Mouse (Mus musculus) midbrain, embryonic 12.5 days (tissue): ENCODE data around the gene Poldip3. TPM values are rescaled to one million over a fixed set of nuclear protein-coding genes. Genes with fewer than 3 reads are reported as not detected.

Experiments used
- ATAC-seq: fragments of 200-750 bp; cut with Nextera tagmentation; 2 replicates; pipeline ENCODE4 v1.8.0; 2017; ENCODE audit warnings: low read depth, moderate TSS enrichment, moderate library complexity; ENCODE audit not compliant: low FRiP score
- H3K27ac ChIP-seq: fragments of 300-500 bp; sonication (generic); replicated peaks from 2 replicates; pipeline ENCODE4 v1.5.1; 2016; ENCODE audit warnings: mild to moderate bottlenecking
- H3K27me3 ChIP-seq: fragments of 300-500 bp; sonication (generic); 2 replicates; pipeline ENCODE4 v1.6.1; 2016; ENCODE audit warnings: mild to moderate bottlenecking
- H3K36me3 ChIP-seq: fragments of 300-500 bp; sonication (generic); 2 replicates; pipeline ENCODE4 v1.6.1; 2016
- H3K4me1 ChIP-seq: fragments of 300-500 bp; sonication (generic); 2 replicates; pipeline ENCODE4 v1.6.1; 2016
- H3K4me2 ChIP-seq: fragments of 300-500 bp; sonication (generic); replicated peaks from 2 replicates; pipeline ENCODE4 v1.6.1; 2016; ENCODE audit warnings: mild to moderate bottlenecking, moderate library complexity
- H3K4me3 ChIP-seq: fragments of 300-500 bp; sonication (generic); 2 replicates; pipeline ENCODE4 v1.5.1; 2016; ENCODE audit warnings: mild to moderate bottlenecking
- H3K9ac ChIP-seq: fragments of 300-500 bp; sonication (generic); replicated peaks from 2 replicates; pipeline ENCODE4 v1.6.1; 2016; ENCODE audit warnings: mild to moderate bottlenecking, moderate library complexity
- H3K9me3 ChIP-seq: fragments of 300-500 bp; sonication (generic); 2 replicates; pipeline ENCODE4 v1.6.1; 2016; ENCODE audit warnings: mild to moderate bottlenecking
- WGBS: fragments of 180-500 bp; shearing (Covaris S2); methylation state at CpG from one replicate; pipeline ENCODE4 v1.1.7; 2016; 5-methylcytosine and 5-hydroxymethylcytosine counted together
- polyA plus RNA-seq: library from polyadenylated mRNA; unstranded; fragments of >200 nt; fragmentation: Nextera tagmentation; extraction: Ambion mirVana; gene quantifications from 2 replicates; pipeline ENCODE4 v1.2.1, GENCODE M21; 2016

Poldip3 gene
- polyA plus RNA-seq, 1 experiment from 2014 or later, result 183 TPM

GRCm38 (mm10) chr15:83161062-83161748 lies 12.0 kb upstream of the Poldip3 start:
- H3K4me2 ChIP-seq, result no peak overlapping the region
- no peak for ATAC-seq
- no peak overlapping the region for H3K27ac ChIP-seq
- peaks cover 11% of the 10 kb centered on the region; the same call in 1 of the 2 replicates for H3K4me1 ChIP-seq
- H3K4me3 ChIP-seq, result no peak overlapping the region
- peaks cover 74% of the 10 kb centered on the region for H3K36me3 ChIP-seq
- H3K27me3 ChIP-seq, result no peaks in the 10 kb centered on the region
- WGBS, result 24% methylated on average over 9 of the region's 10 CpGs
- H3K9ac ChIP-seq, result no peak overlapping the region
- no peaks in the 10 kb centered on the region for H3K9me3 ChIP-seq

- H3K9ac ChIP-seq, result no peak overlapping the region
- no peaks in the 10 kb centered on the region for H3K9me3 ChIP-seq
- H3K27me3 ChIP-seq, result no peaks in the 10 kb centered on the region
- no peak overlapping the region for H3K27ac ChIP-seq
- H3K4me3 ChIP-seq, result no peak overlapping the region
- peaks cover 77% of the 10 kb centered on the region for H3K36me3 ChIP-seq
- H3K4me2 ChIP-seq, result no peak overlapping the region
- peaks cover 11% of the 10 kb centered on the region; the same call in 1 of the 2 replicates for H3K4me1 ChIP-seq
- WGBS, result 85% methylated on average over 4 of the region's 4 CpGs
- ATAC-seq, result no peak
Observed at GRCm38 (mm10) chr15:83160561-83160960, 11.4 kb upstream of the Poldip3 start.

DNA sequence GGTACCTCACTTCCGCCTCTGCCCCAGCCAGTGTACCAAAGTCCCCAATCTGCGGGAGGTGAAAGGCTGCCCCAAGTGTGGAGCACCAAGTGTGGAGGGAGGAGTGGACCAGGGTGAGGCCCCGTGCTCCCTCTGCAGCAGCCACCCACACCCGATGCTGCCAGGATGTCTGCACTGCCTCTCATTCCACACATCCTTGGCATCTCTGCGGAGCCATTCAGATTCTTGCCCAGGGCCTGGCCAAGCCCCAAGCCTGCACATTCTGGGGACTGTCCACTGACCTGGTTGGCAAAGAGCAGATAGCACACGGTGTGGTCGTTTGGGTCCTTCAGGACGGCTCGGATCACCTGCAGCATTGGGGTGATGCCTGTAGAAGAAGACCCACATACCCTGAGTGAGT lies 10.6 kb upstream of the Poldip3 start:
- Histone ChIP-seq H3K4me2 (no peak overlapping the region), H3K4me3 (no peak overlapping the region), H3K9ac (no peak overlapping the region), H3K27me3 (no peaks in the 10 kb centered on the region), H3K9me3 (no peaks in the 10 kb centered on the region), H3K4me1 (peaks cover 11% of the 10 kb centered on the region; the same call in 1 of the 2 replicates), H3K27ac (no peak overlapping the region), H3K36me3 (peaks cover 73% of the 10 kb centered on the region)
- ATAC-seq, result no peak
- WGBS, result 92% methylated on average over 9 of the region's 9 CpGs

DNA sequence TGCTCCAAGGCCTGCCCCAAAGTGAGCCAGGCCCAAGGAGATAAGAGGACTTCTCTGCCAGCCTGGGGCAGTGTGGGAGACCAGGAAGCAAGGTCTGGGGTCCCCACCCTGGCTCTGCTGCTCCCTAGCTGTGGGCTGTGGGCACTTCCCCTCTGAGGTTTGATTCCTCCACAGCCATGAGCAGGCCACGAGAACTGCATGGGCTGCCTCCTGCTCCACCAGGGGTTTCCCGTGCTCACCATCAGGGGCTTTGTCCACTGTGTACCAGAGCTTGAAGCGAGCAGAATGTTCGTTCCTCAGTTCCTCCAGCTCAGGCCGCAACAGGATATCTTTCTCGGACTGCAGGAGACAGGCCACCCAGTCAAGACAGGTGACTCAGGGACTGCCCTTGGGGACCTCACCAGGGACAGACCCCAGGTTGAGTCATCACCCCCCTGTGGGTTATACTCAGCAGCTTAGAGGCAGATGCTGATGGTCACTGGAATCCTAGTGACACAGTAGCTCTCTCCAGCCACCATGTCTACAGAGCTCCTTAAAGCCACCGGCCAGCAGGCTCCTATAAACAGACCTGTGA lies 9.5 kb upstream of the Poldip3 start:
- no peak overlapping the region for H3K9ac ChIP-seq
- no peaks in the 10 kb centered on the region for H3K9me3 ChIP-seq
- peaks cover 11% of the 10 kb centered on the region; the same call in 1 of the 2 replicates for H3K4me1 ChIP-seq
- no peak overlapping the region for H3K4me2 ChIP-seq
- 93% methylated on average over 7 of the region's 7 CpGs for WGBS
- H3K36me3 ChIP-seq, result peaks cover 81% of the 10 kb centered on the region
- H3K4me3 ChIP-seq, result no peak overlapping the region
- no peak overlapping the region for H3K27ac ChIP-seq
- no peak for ATAC-seq
- no peaks in the 10 kb centered on the region for H3K27me3 ChIP-seq

DNA sequence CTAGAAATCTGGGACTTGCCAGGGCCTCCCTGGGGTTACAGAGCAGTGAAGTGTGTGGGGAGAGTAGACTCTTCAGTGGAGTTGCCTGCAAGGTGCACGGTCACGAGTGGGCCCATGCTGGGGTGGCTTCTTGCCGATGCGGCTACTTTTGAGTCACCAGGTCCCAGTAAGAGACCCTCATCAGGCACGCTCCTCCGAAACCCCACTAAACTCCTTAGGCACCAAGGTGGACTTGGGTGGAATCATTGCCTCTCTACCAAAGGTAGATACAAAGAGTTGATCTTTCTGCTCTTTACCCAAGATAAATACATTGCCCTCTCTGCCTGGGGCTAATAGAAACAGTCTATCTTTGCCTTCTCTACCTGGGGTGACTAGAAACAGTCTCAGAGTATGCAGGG lies 8.5 kb upstream of the Poldip3 start:
- peaks cover 79% of the 10 kb centered on the region for H3K36me3 ChIP-seq
- H3K9ac ChIP-seq, result no peak overlapping the region
- WGBS, result 95% methylated on average over 6 of the region's 6 CpGs
- no peak overlapping the region for H3K4me3 ChIP-seq
- ATAC-seq, result no peak
- H3K27ac ChIP-seq, result no peak overlapping the region
- H3K27me3 ChIP-seq, result no peaks in the 10 kb centered on the region
- H3K4me1 ChIP-seq, result peaks cover 11% of the 10 kb centered on the region; the same call in 1 of the 2 replicates
- no peaks in the 10 kb centered on the region for H3K9me3 ChIP-seq
- no peak overlapping the region for H3K4me2 ChIP-seq

GRCm38 (mm10) chr15:83156929-83157666 lies 7.9 kb upstream of the Poldip3 start:
- Histone ChIP-seq H3K27me3 (no peaks in the 10 kb centered on the region), H3K9ac (no peak overlapping the region), H3K36me3 (peaks cover 75% of the 10 kb centered on the region), H3K4me2 (no peak overlapping the region), H3K9me3 (no peaks in the 10 kb centered on the region), H3K4me3 (no peak overlapping the region), H3K27ac (no peak overlapping the region), H3K4me1 (peaks cover 11% of the 10 kb centered on the region; the same call in 1 of the 2 replicates)
- no peak for ATAC-seq
- 76% methylated on average over 11 of the region's 11 CpGs for WGBS

DNA sequence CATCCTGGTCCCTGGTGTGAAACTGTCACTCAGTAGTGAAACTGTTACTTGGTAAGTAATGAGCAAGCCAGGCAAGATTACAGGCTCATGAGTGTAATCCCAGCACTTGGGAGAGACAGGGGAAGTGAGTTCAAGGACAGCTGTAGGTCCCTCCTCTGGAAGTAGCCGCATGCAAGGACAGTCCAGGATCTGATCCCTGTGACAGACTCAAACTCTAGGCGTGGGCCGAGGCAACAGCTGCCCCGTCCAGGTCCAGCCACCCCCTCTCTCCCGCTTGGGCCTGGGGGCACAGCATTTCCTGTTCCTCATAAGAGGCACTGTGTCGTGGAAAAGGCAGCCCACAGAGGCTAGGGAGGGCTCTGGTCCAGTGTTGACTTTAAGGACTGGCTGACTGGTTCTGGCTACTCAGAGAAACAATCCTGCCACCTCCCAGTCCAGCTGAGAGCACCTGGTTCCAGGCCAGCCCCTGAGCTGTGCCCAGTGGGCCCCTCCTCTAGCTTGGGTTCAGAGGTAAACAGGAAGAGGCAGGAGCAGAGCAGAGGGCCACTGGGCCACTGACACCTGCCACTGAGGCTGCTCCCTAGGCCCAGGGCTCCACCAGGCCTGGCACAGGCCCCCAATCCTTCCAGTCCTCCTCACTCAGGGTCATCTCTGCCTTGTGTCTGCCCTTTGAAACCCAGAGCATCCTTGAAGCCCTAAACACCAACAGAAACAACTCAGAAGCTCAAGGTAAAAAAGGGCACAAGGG lies 6.7 kb upstream of the Poldip3 start:
- no peaks in the 10 kb centered on the region for H3K9me3 ChIP-seq
- H3K4me2 ChIP-seq, result no peak overlapping the region
- no peak for ATAC-seq
- 81% methylated on average over 6 of the region's 6 CpGs for WGBS
- no peak overlapping the region for H3K4me3 ChIP-seq
- H3K36me3 ChIP-seq, result peaks cover 64% of the 10 kb centered on the region
- H3K27ac ChIP-seq, result no peak overlapping the region
- H3K27me3 ChIP-seq, result no peaks in the 10 kb centered on the region
- H3K4me1 ChIP-seq, result peaks cover 2% of the 10 kb centered on the region; the same call in 1 of the 2 replicates
- H3K9ac ChIP-seq, result no peak overlapping the region

DNA sequence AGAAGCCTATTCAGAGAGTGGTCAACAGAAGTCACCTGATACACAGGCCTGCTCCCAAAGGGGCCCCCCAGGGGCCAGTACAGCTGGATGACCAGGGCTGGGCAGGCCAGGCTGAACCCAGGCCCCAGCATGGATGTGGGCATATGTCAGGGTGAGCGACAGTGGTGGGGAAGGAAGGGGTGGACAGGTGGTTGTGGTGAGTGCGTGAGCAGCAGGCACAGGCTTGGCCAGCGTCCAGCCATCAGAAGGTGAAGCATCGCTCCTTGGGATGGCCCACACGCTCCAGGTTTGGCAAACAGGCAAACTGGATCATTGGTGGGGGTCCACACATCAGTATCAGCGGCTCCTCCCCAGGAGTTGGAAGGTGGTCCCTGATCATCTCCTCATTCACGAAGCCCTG lies 5.1 kb upstream of the Poldip3 start:
- Histone ChIP-seq H3K9me3 (no peaks in the 10 kb centered on the region), H3K36me3 (peaks cover 49% of the 10 kb centered on the region), H3K27ac (no peak overlapping the region), H3K9ac (no peak overlapping the region), H3K4me3 (no peak overlapping the region), H3K4me2 (no peak overlapping the region), H3K27me3 (no peaks in the 10 kb centered on the region), H3K4me1 (peaks cover 6% of the 10 kb centered on the region; the same call in 1 of the 2 replicates)
- no peak for ATAC-seq
- WGBS, result 96% methylated on average over 7 of the region's 7 CpGs

DNA sequence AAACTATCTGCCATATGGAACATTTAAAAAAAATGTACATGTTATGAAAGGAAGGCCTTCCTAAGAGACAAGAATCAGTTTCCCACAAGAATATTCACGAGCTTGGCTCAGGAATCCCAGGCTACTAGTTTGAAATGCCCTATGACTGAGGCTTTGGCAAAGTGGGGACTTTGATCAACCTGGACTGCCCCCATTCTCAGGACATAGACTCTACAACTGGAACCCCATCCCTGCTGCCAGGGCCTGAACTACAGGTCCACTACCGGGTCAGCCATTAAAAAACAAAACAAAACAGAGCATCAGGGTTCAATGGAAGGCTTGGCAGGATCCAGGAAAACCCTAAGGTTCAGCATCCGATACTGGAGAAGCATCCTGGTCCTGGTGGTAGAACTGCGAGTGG lies 1.5 kb upstream of the Poldip3 start:
- Histone ChIP-seq H3K27ac (0 out of 2 replicates have a peak overlapping the region, but pooled peaks have one; percentile 25), H3K4me1 (peaks cover 21% of the 10 kb centered on the region), H3K36me3 (peaks cover 35% of the 10 kb centered on the region), H3K9me3 (no peaks in the 10 kb centered on the region), H3K4me3 (no peak overlapping the region), H3K4me2 (no peak overlapping the region), H3K27me3 (no peaks in the 10 kb centered on the region), H3K9ac (no peak overlapping the region)
- ATAC-seq, result no peak
- WGBS, result 84% methylated on average over 4 of the region's 4 CpGs

- no peaks in the 10 kb centered on the region for H3K27me3 ChIP-seq
- WGBS, result 27% methylated on average over 3 of the region's 3 CpGs
- peak overlapping the region; percentile 97 for H3K4me3 ChIP-seq
- no peaks in the 10 kb centered on the region for H3K9me3 ChIP-seq
- peaks cover 40% of the 10 kb centered on the region for H3K36me3 ChIP-seq
- ATAC-seq, result no peak
- peaks cover 21% of the 10 kb centered on the region for H3K4me1 ChIP-seq
- H3K9ac ChIP-seq, result peak overlapping the region; percentile 97; the same call in 1 of the 2 replicates
- peak overlapping the region; percentile 52 for H3K4me2 ChIP-seq
- H3K27ac ChIP-seq, result peak overlapping the region; percentile 98
Observed at GRCm38 (mm10) chr15:83150073-83150442, 874 bp upstream of the Poldip3 start.

DNA sequence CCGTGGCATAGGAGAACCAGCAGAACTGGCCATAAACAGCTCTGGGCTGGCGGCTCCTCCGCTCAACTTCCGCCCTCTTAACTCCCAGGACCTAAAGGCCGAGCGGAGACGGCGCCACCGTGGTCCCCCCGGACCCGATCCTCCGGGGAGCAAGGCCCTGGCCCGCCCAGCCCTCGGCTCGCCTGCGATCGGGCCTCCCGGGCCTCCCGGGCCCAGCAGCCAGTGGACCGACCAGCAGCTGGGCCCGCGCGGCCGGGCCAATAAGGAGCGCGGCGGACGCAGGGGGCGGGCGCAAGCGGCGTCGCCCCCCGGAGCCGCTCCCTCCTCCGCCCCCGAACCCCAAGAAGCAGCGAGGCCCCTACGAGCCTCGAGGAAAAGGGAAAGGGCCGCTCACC lies 386 bp downstream of the Poldip3 start:
- Histone ChIP-seq H3K4me1 (peaks cover 25% of the 10 kb centered on the region), H3K36me3 (peaks cover 37% of the 10 kb centered on the region), H3K4me2 (peak overlapping the region; percentile 93), H3K27ac (peak overlapping the region; percentile 98), H3K9me3 (no peaks in the 10 kb centered on the region), H3K27me3 (no peaks in the 10 kb centered on the region), H3K9ac (peak overlapping the region; percentile 97), H3K4me3 (peak overlapping the region; percentile 97)
- ATAC-seq, result peak; percentile 76
- WGBS, result under 1% methylated on average over 27 of the region's 41 CpGs
